18 mouse cellular contexts compared by ENCODE assay signal in genomic region chr16:33059471-33059870, GRCm38 (mm10). TPM values are rescaled to one million over a fixed set of nuclear protein-coding genes. Genes with fewer than 3 reads are reported as not detected.
DNase-seq lines count a peak whose midpoint lies in the region; ATAC-seq and TF ChIP-seq lines count a peak whose summit lies in the region.
"Had no signal": no experiment of that assay in that cellular context is flagged by ENCODE, and none has a peak within 500 bp of the region (broad histone marks: within the 10 kb centered on the region; RNA-seq: fewer than 3 reads in every experiment).

No protein-coding gene starts in this region.

- H3K27ac ChIP-seq in intestine, embryonic 14.5 days (ENCODE audit: low read depth): no peak overlapping the region
- H3K27ac ChIP-seq in intestine, embryonic 15.5 days: no peak overlapping the region
- no peak overlapping the region for H3K27ac ChIP-seq in CH12.LX (ENCODE audit: insufficient read depth, low read depth)
- no peak overlapping the region for H3K27ac ChIP-seq in ES-E14 (ENCODE audit: insufficient read depth, low read depth, low read length, poor library complexity, severe bottlenecking)
- no peak overlapping the region for H3K27ac ChIP-seq in liver, embryonic 11.5 days (ENCODE audit: low read depth, low read length)
- H3K27ac ChIP-seq: embryonic facial prominence, embryonic 15.5 days; forebrain, embryonic 12.5 days; hindbrain, embryonic 10.5 days had no signal

- no peak for TF ChIP-seq EP300 in CH12.LX (IDR thresholded peaks at IDR 0.05; ENCODE audit: low read length)

- ATAC-seq in intestine, embryonic 14.5 days (replicated peaks; ENCODE audit: low FRiP score, low TSS enrichment, low read depth): no peak
- ATAC-seq in intestine, embryonic 15.5 days: no peak
- no peak for ATAC-seq in liver, embryonic 11.5 days (replicated peaks; ENCODE audit: low FRiP score)

- H3K9me3 ChIP-seq in intestine, embryonic 14.5 days (ENCODE audit: control insufficient read depth, low read length): no peaks in the 10 kb centered on the region
- no peaks in the 10 kb centered on the region for H3K9me3 ChIP-seq in intestine, embryonic 15.5 days
- no peaks in the 10 kb centered on the region for H3K9me3 ChIP-seq in CH12.LX (replicated peaks; ENCODE audit: low read length)
- H3K9me3 ChIP-seq in ES-E14 (ENCODE audit: control insufficient read depth, insufficient read depth, low read depth, low read length): no peaks in the 10 kb centered on the region
- H3K9me3 ChIP-seq in liver, embryonic 11.5 days (ENCODE audit: control insufficient read depth, low read length): no peaks in the 10 kb centered on the region
- H3K9me3 ChIP-seq: embryonic facial prominence, embryonic 15.5 days; forebrain, embryonic 12.5 days; hindbrain, embryonic 10.5 days had no signal

- dilution Hi-C loops in CH12.LX (cut with MboI; ENCODE audit: extremely low pct_ligation_motif_present, extremely low pct_unique_long_range_greater_than_20kb, low sequenced_read_pairs): no loop called here

- peaks cover 34% of the 10 kb centered on the region for H3K79me2 ChIP-seq in CH12.LX (replicated peaks; ENCODE audit: control insufficient read depth, extremely low read depth, insufficient read depth, poor library complexity, severe bottlenecking)

- H3K36me3 ChIP-seq in intestine, embryonic 14.5 days (ENCODE audit: control insufficient read depth, insufficient read depth, low read length): peaks cover 33% of the 10 kb centered on the region
- peaks cover 20% of the 10 kb centered on the region for H3K36me3 ChIP-seq in intestine, embryonic 15.5 days
- H3K36me3 ChIP-seq in CH12.LX (replicated peaks in 1 of 2; ENCODE audit: control insufficient read depth in 1 of 2, insufficient read depth in 1 of 2, low read length in 1 of 2) (peaks cover 28 to 40% of the 10 kb centered on the region in 2 experiments), ES-E14 (ENCODE audit: control insufficient read depth, insufficient read depth, low read length, poor library complexity, severe bottlenecking) (peaks cover 32% of the 10 kb centered on the region)
- peaks cover 21% of the 10 kb centered on the region for H3K36me3 ChIP-seq in liver, embryonic 11.5 days (ENCODE audit: control insufficient read depth, insufficient read depth, low read length)

- intact Hi-C loops in left cerebral cortex, postnatal 14 days (cut with DNase I): no loop called here

- no peak overlapping the region for H3K4me2 ChIP-seq in intestine, embryonic 14.5 days (ENCODE audit: low read length)
- H3K4me2 ChIP-seq in intestine, embryonic 15.5 days (replicated peaks): no peak overlapping the region
- H3K4me2 ChIP-seq in CH12.LX (ENCODE audit: insufficient read depth, low read depth, poor library complexity, severe bottlenecking): peak overlapping the region; percentile 86
- peak overlapping the region; percentile 70 for H3K4me2 ChIP-seq in liver, embryonic 11.5 days
- H3K4me2 ChIP-seq: embryonic facial prominence, embryonic 15.5 days; forebrain, embryonic 12.5 days had no signal

- TF ChIP-seq RAD21 in CH12.LX (IDR thresholded peaks at IDR 0.05; ENCODE audit: low read depth, low read length): no peak

- no peak overlapping the region for H3K4me3 ChIP-seq in intestine, embryonic 14.5 days (ENCODE audit: low read depth, low read length)
- H3K4me3 ChIP-seq in intestine, embryonic 15.5 days (replicated peaks): no peak overlapping the region
- peak overlapping the region in 1 of 3 experiments; percentile 97 for H3K4me3 ChIP-seq in CH12.LX (replicated peaks in 1 of 3; ENCODE audit: low read depth in 2 of 3, low read length in 2 of 3, poor library complexity in 1 of 3)
- H3K4me3 ChIP-seq in ES-E14 (ENCODE audit: insufficient read depth in 1 of 2, low read depth in 1 of 2, low read length in 2 of 2, poor library complexity in 1 of 2, severe bottlenecking in 1 of 2): peak overlapping the region in 1 of 2 experiments; percentile 91; a peak in 2 of 4 replicates
- no peak overlapping the region for H3K4me3 ChIP-seq in liver, embryonic 11.5 days (ENCODE audit: low read depth, low read length)
- H3K4me3 ChIP-seq: embryonic facial prominence, embryonic 15.5 days; forebrain, embryonic 12.5 days; hindbrain, embryonic 10.5 days had no signal

- 88% methylated on average over 1 of the region's 1 CpGs for WGBS in intestine, embryonic 14.5 days
- WGBS in intestine, embryonic 15.5 days: 80% methylated on average over 1 of the region's 1 CpGs
- 80% methylated on average over 1 of the region's 1 CpGs for WGBS in liver, embryonic 11.5 days

- H3K27me3 ChIP-seq in intestine, embryonic 14.5 days (replicated peaks; ENCODE audit: control insufficient read depth, insufficient read depth, low read length): no peaks in the 10 kb centered on the region
- no peaks in the 10 kb centered on the region for H3K27me3 ChIP-seq in intestine, embryonic 15.5 days (replicated peaks)
- H3K27me3 ChIP-seq in CH12.LX (replicated peaks): no peaks in the 10 kb centered on the region
- no peaks in the 10 kb centered on the region for H3K27me3 ChIP-seq in liver, embryonic 11.5 days (replicated peaks; ENCODE audit: control insufficient read depth, insufficient read depth, low read length)
- H3K27me3 ChIP-seq: embryonic facial prominence, embryonic 15.5 days; forebrain, embryonic 12.5 days had no signal

- no peak for TF ChIP-seq POLR2A in CH12.LX (IDR thresholded peaks at IDR 0.05; ENCODE audit: low read depth, low read length)

- DNase-seq in intestine, embryonic 14.5 days (ENCODE audit: low spot score): no peak
- DNase-seq in CH12.LX (ENCODE audit: extremely low read depth) (no peak), ES-E14 (ENCODE audit: low read depth, low spot score) (no peak), adipocyte (ENCODE audit: low spot score) (no peak)
- DNase-seq in liver, embryonic 11.5 days (ENCODE audit: low spot score): no peak
- no peak for DNase-seq in left cerebral cortex, postnatal 14 days (ENCODE audit: low spot score in 2 of 2)
- DNase-seq: adrenal gland, postnatal 36 days; B cell, adult 2 months; cerebellum, adult 11-12 months; cerebellum, postnatal 14 days; gastrocnemius, postnatal 10 days; heart, adult 18-20 months; lung, postnatal 36 days; right cerebral cortex, postnatal 4 days had no signal

- H3K4me1 ChIP-seq in intestine, embryonic 14.5 days (replicated peaks; ENCODE audit: control insufficient read depth, insufficient read depth, low read length): peaks cover 15% of the 10 kb centered on the region; the same call in 1 of the 2 replicates
- peaks cover 25% of the 10 kb centered on the region for H3K4me1 ChIP-seq in intestine, embryonic 15.5 days (replicated peaks)
- H3K4me1 ChIP-seq in CH12.LX (ENCODE audit: control insufficient read depth in 1 of 2, insufficient read depth in 2 of 2) (peaks cover 10 to 58% of the 10 kb centered on the region in 2 experiments), ES-E14 (ENCODE audit: control insufficient read depth in 2 of 2, insufficient read depth in 2 of 2, low read length in 2 of 2, poor library complexity in 1 of 2) (peaks cover 0 to 6% of the 10 kb centered on the region in 2 experiments; a peak in 1 of 4 replicates)
- peaks cover 27% of the 10 kb centered on the region for H3K4me1 ChIP-seq in liver, embryonic 11.5 days (replicated peaks; ENCODE audit: control insufficient read depth, insufficient read depth, low read length)

- in situ Hi-C loops in CH12.LX (cut with MboI; ENCODE audit: low pct_ligation_motif_present, low pct_unique_long_range_greater_than_20kb, low sequenced_read_pairs): no loop called here
- in situ Hi-C loops in ES-E14 (cut with MboI; ENCODE audit: low sequenced_read_pairs in 2 of 2, unreplicated experiment in 2 of 2): no loop called here

- TF ChIP-seq CTCF in CH12.LX (conservative IDR thresholded peaks at IDR 0.05 in 1 of 2, IDR thresholded peaks at IDR 0.05 in 1 of 2; ENCODE audit: low read depth in 2 of 2, low read length in 2 of 2): no peak

- H3K9ac ChIP-seq in intestine, embryonic 14.5 days (ENCODE audit: low read length): 0 out of 2 replicates have a peak overlapping the region, but pooled peaks have one; percentile 10
- H3K9ac ChIP-seq in intestine, embryonic 15.5 days: no peak overlapping the region
- H3K9ac ChIP-seq in CH12.LX (ENCODE audit: insufficient read depth, low read depth) (peak overlapping the region; percentile 95; the same call in 1 of the 2 replicates), ES-E14 (ENCODE audit: insufficient read depth, low read depth, low read length, poor library complexity, severe bottlenecking) (peak overlapping the region; percentile 29; the same call in 1 of the 2 replicates)
- H3K9ac ChIP-seq in liver, embryonic 11.5 days (ENCODE audit: low read depth, low read length): no peak overlapping the region
- H3K9ac ChIP-seq: embryonic facial prominence, embryonic 15.5 days; forebrain, embryonic 12.5 days had no signal

RNA-seq across cellular contexts. Expression of gene Lmln, which starts 2.9 kb away (rescaled TPM):
- 3.3 and 4.1 TPM in 2 replicates for polyA plus RNA-seq in intestine, embryonic 14.5 days (2014; fragmentation: Nextera tagmentation; extraction: Ambion mirVana)
- polyA plus RNA-seq in intestine, embryonic 15.5 days (2015; fragmentation: Nextera tagmentation; extraction: Ambion mirVana): 2.0 and 3.4 TPM in 2 replicates
- total RNA-seq in CH12.LX (2012; rRNA removed) (3.2 and 3.7 TPM in 2 replicates), CH12.LX (2014; rRNA removed) (1.5 and 1.7 TPM in 2 replicates), ES-E14 (2012; rRNA removed) (9.1 and 12.9 TPM in 2 replicates)
- 2.6 and 3.2 TPM in 2 replicates for polyA plus RNA-seq in CH12.LX (2012; ENCODE audit: insufficient read length, low read depth)
- polyA plus RNA-seq in liver, embryonic 11.5 days (2014; fragmentation: Nextera tagmentation; extraction: Ambion mirVana): 1.5 and 2.8 TPM in 2 replicates
- 10 to 100 TPM; 17.7 to 20.7 TPM for total RNA-seq in left cerebral cortex, postnatal 14 days (2021)

RNA-seq across cellular contexts. Expression of gene Rpl35a, which starts 3.2 kb away (rescaled TPM):
- polyA plus RNA-seq in intestine, embryonic 14.5 days (2014; fragmentation: Nextera tagmentation; extraction: Ambion mirVana): 1,142 and 1,206 TPM in 2 replicates
- polyA plus RNA-seq in intestine, embryonic 15.5 days (2015; fragmentation: Nextera tagmentation; extraction: Ambion mirVana): 1,031 and 1,044 TPM in 2 replicates
- total RNA-seq in CH12.LX (2012; rRNA removed) (3,875 and 4,003 TPM in 2 replicates), CH12.LX (2014; rRNA removed) (5,433 and 7,521 TPM in 2 replicates), ES-E14 (2012; rRNA removed) (1,485 and 1,755 TPM in 2 replicates)
- 3,182 and 3,281 TPM in 2 replicates for polyA plus RNA-seq in CH12.LX (2012; ENCODE audit: insufficient read length, low read depth)
- 1,254 and 1,406 TPM in 2 replicates for polyA plus RNA-seq in liver, embryonic 11.5 days (2014; fragmentation: Nextera tagmentation; extraction: Ambion mirVana)
- total RNA-seq in left cerebral cortex, postnatal 14 days (2021): 100 to 1,000 TPM; 237 to 241 TPM

RNA-seq across cellular contexts. Expression of gene Iqcg, which starts 3.5 kb away (rescaled TPM):
- polyA plus RNA-seq in intestine, embryonic 14.5 days (2014; fragmentation: Nextera tagmentation; extraction: Ambion mirVana): 1.2 and 2.8 TPM in 2 replicates
- polyA plus RNA-seq in intestine, embryonic 15.5 days (2015; fragmentation: Nextera tagmentation; extraction: Ambion mirVana): 1.7 and 1.9 TPM in 2 replicates
- total RNA-seq in CH12.LX (2012; rRNA removed) (3.4 and 5.0 TPM in 2 replicates), CH12.LX (2014; rRNA removed) (7.3 and 13.0 TPM in 2 replicates), ES-E14 (2012; rRNA removed) (9.8 and 11.3 TPM in 2 replicates)
- 21.8 and 31.3 TPM in 2 replicates for polyA plus RNA-seq in CH12.LX (2012; ENCODE audit: insufficient read length, low read depth)
- polyA plus RNA-seq in liver, embryonic 11.5 days (2014; fragmentation: Nextera tagmentation; extraction: Ambion mirVana): 4.1 and 4.2 TPM in 2 replicates
- total RNA-seq in left cerebral cortex, postnatal 14 days (2021): 1 to 10 TPM; 4.4 to 6.2 TPM

Comparison
In these comparisons a context has a peak if more than half of its experiments do, and no peak if none do; other contexts are left out.
1. H3K9ac ChIP-seq: peak in intestine, embryonic 14.5 days (single experiment), CH12.LX (single experiment) and ES-E14 (single experiment); none in intestine, embryonic 15.5 days (single experiment) and liver, embryonic 11.5 days (single experiment).
2. H3K4me2 ChIP-seq: peak in CH12.LX (single experiment) and liver, embryonic 11.5 days (single experiment); none in intestine, embryonic 14.5 days (single experiment) and intestine, embryonic 15.5 days (single experiment).